Mouse (Mus musculus) neural tube, embryonic 14.5 days (tissue): ENCODE measurements around the gene Fbxo9. TPM values are rescaled to one million over a fixed set of nuclear protein-coding genes. Genes with fewer than 3 reads are reported as not detected.

Experiments
- ATAC-seq: fragments of 200-750 bp; cut with Nextera tagmentation; 2 replicates; pipeline ENCODE4 v1.8.0; 2017; ENCODE audit warnings: low read depth, mild to moderate bottlenecking, moderate TSS enrichment, moderate library complexity
- H3K27ac ChIP-seq: fragments of 300-500 bp; sonication (generic); 2 replicates; pipeline ENCODE4 v1.5.1; 2014; ENCODE audit warnings: low read depth, mild to moderate bottlenecking, control low read depth, low read length, moderate library complexity, mixed read lengths
- H3K27me3 ChIP-seq: fragments of 300-500 bp; sonication (generic); 2 replicates; pipeline ENCODE4 v1.6.1; 2014; ENCODE audit warnings: low read length; ENCODE audit not compliant: control insufficient read depth, insufficient read depth
- H3K36me3 ChIP-seq: fragments of 300-500 bp; sonication (generic); 2 replicates; pipeline ENCODE4 v1.6.1; 2014; ENCODE audit warnings: low read length, mixed read lengths; ENCODE audit not compliant: control insufficient read depth, insufficient read depth
- H3K4me1 ChIP-seq: fragments of 300-500 bp; sonication (generic); 2 replicates; pipeline ENCODE4 v1.6.1; 2014; ENCODE audit warnings: low read length; ENCODE audit not compliant: control insufficient read depth, insufficient read depth
- H3K4me2 ChIP-seq: fragments of 300-500 bp; sonication (generic); 2 replicates; pipeline ENCODE4 v1.6.1; 2014; ENCODE audit warnings: mild to moderate bottlenecking, low read depth, low read length, control low read depth
- H3K4me3 ChIP-seq: fragments of 300-500 bp; sonication (generic); 2 replicates; pipeline ENCODE4 v1.5.1; 2014; ENCODE audit warnings: low read depth, low read length, control low read depth, mixed read lengths
- H3K9ac ChIP-seq: fragments of 300-500 bp; sonication (generic); replicated peaks from 2 replicates; pipeline ENCODE4 v1.6.1; 2014; ENCODE audit warnings: low read depth, mild to moderate bottlenecking, control low read depth, low read length, mixed read lengths
- H3K9me3 ChIP-seq: fragments of 300-500 bp; sonication (generic); 2 replicates; pipeline ENCODE4 v1.6.1; 2016; ENCODE audit warnings: low read length; ENCODE audit not compliant: control insufficient read depth
- WGBS: fragments of 180-500 bp; shearing (Covaris S2); extraction: QIAGEN DNeasy Blood & Tissue Kit; methylation state at CpG from one replicate; pipeline ENCODE4 v1.1.7; 2014; 5-methylcytosine and 5-hydroxymethylcytosine counted together
- polyA plus RNA-seq: library from polyadenylated mRNA; unstranded; fragments of >200 nt; fragmentation: Nextera tagmentation; extraction: Ambion mirVana; gene quantifications from 2 replicates; pipeline ENCODE4 v1.2.1, GENCODE M21; 2014

Fbxo9 gene
- polyA plus RNA-seq, 1 experiment from 2014 or later = 94.7 TPM

DNA sequence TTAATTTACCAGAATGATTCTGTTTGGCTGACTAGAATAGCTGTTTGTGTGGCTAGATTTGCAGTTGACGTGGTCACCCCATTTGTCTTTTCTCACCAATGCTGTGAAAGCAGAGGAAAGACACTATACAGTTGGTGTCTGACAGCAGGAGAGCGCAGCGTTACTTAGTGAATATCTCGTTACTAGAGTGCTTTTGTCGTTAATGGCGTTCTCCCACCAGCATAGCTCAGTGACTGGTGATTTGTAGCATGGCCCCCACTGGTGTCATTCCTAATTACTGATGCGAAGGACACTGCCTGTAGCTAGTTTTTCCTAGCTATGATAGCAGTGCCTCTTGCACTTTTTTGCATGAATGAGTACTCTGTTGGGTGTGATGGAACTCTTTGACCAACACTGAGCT lies 26.8 kb upstream of the Fbxo9 start:
- ATAC-seq = peak; percentile 53; the same call in 1 of the 2 replicates
- WGBS = 28% methylated on average over 7 of the region's 7 CpGs
- Histone ChIP-seq H3K9ac (no peak overlapping the region), H3K4me1 (0 out of 2 replicates have a peak, but pooled peaks cover 6% of the 10 kb centered on the region), H3K9me3 (no peaks in the 10 kb centered on the region), H3K27ac (no peak overlapping the region), H3K4me2 (no peak overlapping the region), H3K36me3 (peaks cover 14% of the 10 kb centered on the region; the same call in 1 of the 2 replicates), H3K4me3 (no peak overlapping the region), H3K27me3 (no peaks in the 10 kb centered on the region)

DNA sequence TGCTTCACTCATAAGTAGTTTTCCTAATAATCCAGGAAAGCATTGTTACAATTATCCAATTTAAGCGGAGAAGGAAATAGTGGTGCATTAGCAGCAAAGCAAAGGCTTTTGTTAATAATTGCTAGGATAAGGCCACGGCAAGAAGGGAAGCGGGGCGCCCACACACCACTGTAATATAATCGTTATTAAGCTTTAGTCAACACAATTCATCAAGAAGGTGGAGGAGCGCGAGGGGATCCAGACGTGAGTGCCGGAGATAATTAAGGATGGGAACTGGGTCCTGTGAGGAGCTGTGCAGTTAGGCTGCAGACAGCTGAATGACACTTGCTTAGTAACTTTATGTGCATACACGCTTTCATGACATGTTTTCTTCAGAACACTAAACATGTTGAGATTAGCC lies 17.8 kb upstream of the Fbxo9 start:
- Histone ChIP-seq H3K27ac (no peak overlapping the region), H3K4me2 (no peak overlapping the region), H3K36me3 (peaks cover 3% of the 10 kb centered on the region; the same call in 1 of the 2 replicates), H3K4me3 (no peak overlapping the region), H3K9ac (no peak overlapping the region), H3K9me3 (no peaks in the 10 kb centered on the region), H3K27me3 (no peaks in the 10 kb centered on the region), H3K4me1 (peaks cover 5% of the 10 kb centered on the region; the same call in 1 of the 2 replicates)
- ATAC-seq = no peak
- WGBS = 62% methylated on average over 10 of the region's 10 CpGs

DNA sequence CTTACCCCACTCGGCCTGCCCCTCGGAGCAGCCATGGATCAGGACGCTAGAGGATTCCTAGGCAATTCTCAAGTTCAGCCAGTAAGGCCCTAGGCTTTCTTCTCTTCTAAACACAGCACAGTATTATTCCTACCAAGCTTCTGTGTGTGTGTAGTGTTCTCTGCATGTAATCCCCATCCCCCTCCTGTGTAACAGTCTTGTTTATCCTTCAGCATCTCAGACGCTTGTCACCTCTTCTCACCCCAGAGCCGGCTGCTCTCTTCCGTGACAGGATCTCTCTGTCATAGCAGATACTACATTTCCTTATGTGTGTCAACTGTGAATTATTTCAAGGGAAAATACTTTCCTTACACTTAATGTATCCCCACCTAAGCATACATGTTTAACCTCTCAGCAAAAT lies 17.1 kb upstream of the Fbxo9 start:
- Histone ChIP-seq H3K4me2 (no peak overlapping the region), H3K9ac (no peak overlapping the region; the same call in 1 of the 2 replicates), H3K4me3 (no peak overlapping the region), H3K4me1 (peaks cover 5% of the 10 kb centered on the region; the same call in 1 of the 2 replicates), H3K9me3 (no peaks in the 10 kb centered on the region), H3K27ac (no peak overlapping the region; the same call in 1 of the 2 replicates), H3K27me3 (no peaks in the 10 kb centered on the region), H3K36me3 (no peaks in the 10 kb centered on the region)
- ATAC-seq = peak; percentile 33; the same call in 1 of the 2 replicates
- 64% methylated on average over 6 of the region's 6 CpGs for WGBS

- Histone ChIP-seq H3K9me3 (no peaks in the 10 kb centered on the region), H3K4me1 (peaks cover 5% of the 10 kb centered on the region; the same call in 1 of the 2 replicates), H3K4me3 (no peak overlapping the region), H3K36me3 (no peaks in the 10 kb centered on the region), H3K4me2 (no peak overlapping the region), H3K9ac (no peak overlapping the region), H3K27ac (no peak overlapping the region), H3K27me3 (no peaks in the 10 kb centered on the region)
- no peak for ATAC-seq
- WGBS = 85% methylated on average over 6 of the region's 6 CpGs
Observed at GRCm38 (mm10) chr9:78124297-78124696, 15.4 kb upstream of the Fbxo9 start.

DNA sequence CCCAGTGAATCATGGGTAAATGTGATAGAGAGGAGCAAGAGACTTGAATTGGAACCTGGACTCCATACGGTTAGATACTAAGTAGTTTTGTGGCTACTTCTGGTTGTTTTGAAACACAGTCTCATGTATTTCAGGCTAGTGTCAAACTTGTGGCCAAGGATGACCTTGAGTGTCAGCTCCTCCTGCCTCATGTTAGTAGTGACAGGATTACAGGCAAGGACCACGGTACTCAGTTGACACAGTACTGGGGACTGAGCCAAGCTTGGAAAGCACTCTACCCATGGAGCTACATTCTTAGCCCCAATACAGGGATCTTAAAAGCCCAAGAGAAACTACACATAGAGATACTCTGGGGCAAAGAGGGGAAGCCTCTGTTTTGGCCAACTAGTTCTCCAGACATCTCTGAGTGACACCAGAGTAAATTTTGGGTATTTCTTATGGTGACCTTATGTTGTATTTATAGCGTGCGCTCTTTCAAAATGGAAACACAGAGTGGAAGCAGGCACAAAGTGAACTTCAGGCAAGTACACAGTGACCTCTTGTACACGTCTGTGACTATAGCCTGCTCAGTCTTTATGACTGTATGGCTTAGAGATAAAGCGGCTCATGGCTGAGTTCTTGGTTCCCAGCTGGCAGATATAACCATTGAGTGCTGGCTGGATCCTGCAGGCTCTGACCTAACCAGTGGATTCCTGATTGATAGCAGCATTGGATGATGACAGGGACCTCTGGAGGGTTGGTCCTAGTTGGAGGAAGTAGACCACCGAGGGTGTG lies 14.3 kb upstream of the Fbxo9 start:
- 89% methylated on average over 7 of the region's 7 CpGs for WGBS
- H3K4me1 ChIP-seq = peaks cover 5% of the 10 kb centered on the region; the same call in 1 of the 2 replicates
- no peak for ATAC-seq

DNA sequence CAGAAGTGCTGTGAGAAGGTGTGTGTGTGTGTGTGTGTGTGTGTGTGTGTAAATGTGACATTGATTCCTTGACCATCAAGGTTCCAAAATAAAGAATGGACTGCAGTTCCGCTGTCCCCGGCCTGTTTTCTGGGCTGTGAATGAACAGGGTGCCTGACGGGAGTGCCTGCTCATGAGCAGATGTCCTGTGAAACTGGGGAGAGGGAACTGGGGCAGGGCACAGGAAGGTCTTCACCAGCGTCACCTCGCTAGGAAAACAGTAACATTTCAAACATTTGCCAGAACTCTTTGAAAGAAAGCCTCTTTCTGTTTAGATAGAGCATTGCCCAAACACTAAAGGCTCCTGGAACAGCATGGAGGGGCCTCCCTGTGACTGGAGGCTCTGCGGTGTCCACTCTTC lies 13.1 kb upstream of the Fbxo9 start:
- no peak for ATAC-seq
- H3K9me3 ChIP-seq = no peaks in the 10 kb centered on the region
- no peak overlapping the region for H3K4me3 ChIP-seq
- no peak overlapping the region for H3K4me2 ChIP-seq
- no peak overlapping the region for H3K27ac ChIP-seq
- peaks cover 5% of the 10 kb centered on the region; the same call in 1 of the 2 replicates for H3K4me1 ChIP-seq
- WGBS = 84% methylated on average over 6 of the region's 6 CpGs
- no peaks in the 10 kb centered on the region for H3K36me3 ChIP-seq
- H3K27me3 ChIP-seq = no peaks in the 10 kb centered on the region
- no peak overlapping the region for H3K9ac ChIP-seq

More for the DNA sequence above, 14.3 kb upstream of the Fbxo9 start:
- no peaks in the 10 kb centered on the region for H3K27me3 ChIP-seq
- no peak overlapping the region for H3K9ac ChIP-seq
- H3K4me3 ChIP-seq = no peak overlapping the region
- H3K36me3 ChIP-seq = no peaks in the 10 kb centered on the region
- H3K9me3 ChIP-seq = no peaks in the 10 kb centered on the region
- H3K27ac ChIP-seq = no peak overlapping the region
- H3K4me2 ChIP-seq = no peak overlapping the region

- no peaks in the 10 kb centered on the region for H3K9me3 ChIP-seq
- no peak overlapping the region for H3K4me2 ChIP-seq
- H3K4me1 ChIP-seq = peaks cover 5% of the 10 kb centered on the region; the same call in 1 of the 2 replicates
- ATAC-seq = no peak
- no peak overlapping the region for H3K9ac ChIP-seq
- no peak overlapping the region for H3K27ac ChIP-seq
- H3K4me3 ChIP-seq = no peak overlapping the region
- 90% methylated on average over 8 of the region's 8 CpGs for WGBS
- H3K36me3 ChIP-seq = no peaks in the 10 kb centered on the region
- H3K27me3 ChIP-seq = no peaks in the 10 kb centered on the region
Observed at GRCm38 (mm10) chr9:78121358-78121757, 12.5 kb upstream of the Fbxo9 start.

GRCm38 (mm10) chr9:78117690-78118089 lies 8.8 kb upstream of the Fbxo9 start:
- no peak for ATAC-seq
- H3K4me3 ChIP-seq = no peak overlapping the region
- no peaks in the 10 kb centered on the region for H3K9me3 ChIP-seq
- no peak overlapping the region for H3K4me2 ChIP-seq
- no peaks in the 10 kb centered on the region for H3K36me3 ChIP-seq
- no peaks in the 10 kb centered on the region for H3K27me3 ChIP-seq
- 91% methylated on average over 2 of the region's 2 CpGs for whole genome bisulfite sequencing
- peaks cover 17% of the 10 kb centered on the region for H3K4me1 ChIP-seq
- no peak overlapping the region for H3K9ac ChIP-seq
- H3K27ac ChIP-seq = no peak overlapping the region

DNA sequence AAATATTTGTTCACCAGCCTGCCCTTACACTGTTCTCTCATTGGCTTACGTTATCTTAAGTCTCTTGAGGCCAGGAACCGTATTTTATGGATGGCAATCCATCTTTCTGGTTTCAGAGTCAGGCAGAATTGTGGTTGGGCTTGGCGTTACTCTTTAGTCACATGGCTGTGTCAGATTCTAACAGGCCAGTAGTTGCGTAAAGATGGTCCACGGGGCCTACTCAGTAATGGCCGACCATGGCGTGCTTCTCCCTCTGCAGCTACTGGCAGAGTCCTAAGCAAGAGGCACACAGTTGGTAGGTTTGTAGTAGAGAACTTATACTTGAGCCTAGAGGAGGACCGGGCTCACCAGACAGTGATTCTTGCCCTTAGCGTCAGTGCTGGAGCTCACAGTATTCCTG lies 6.9 kb upstream of the Fbxo9 start:
- no peaks in the 10 kb centered on the region for H3K9me3 ChIP-seq
- peaks cover 17% of the 10 kb centered on the region for H3K4me1 ChIP-seq
- H3K36me3 ChIP-seq = no peaks in the 10 kb centered on the region
- H3K4me2 ChIP-seq = peak overlapping the region; percentile 74; the same call in 1 of the 2 replicates
- peak overlapping the region; percentile 0; the same call in 1 of the 2 replicates for H3K4me3 ChIP-seq
- H3K27me3 ChIP-seq = no peaks in the 10 kb centered on the region
- H3K27ac ChIP-seq = no peak overlapping the region
- 78% methylated on average over 9 of the region's 9 CpGs for WGBS
- H3K9ac ChIP-seq = no peak overlapping the region
- no peak for ATAC-seq
